Mouse (Mus musculus) lung, embryonic 16.5 days (tissue): ENCODE measurements around the gene Tuba1c. TPM values are rescaled to one million over a fixed set of nuclear protein-coding genes. Genes with fewer than 3 reads are reported as not detected.

Experiments
- ATAC-seq: fragments of 200-750 bp; cut with Nextera tagmentation; 2 replicates; pipeline ENCODE4 v1.8.0; 2017; ENCODE audit warnings: low read depth, mild to moderate bottlenecking, moderate library complexity
- H3K27ac ChIP-seq: fragments of 300-500 bp; sonication (generic); 2 replicates; pipeline ENCODE4 v1.5.1; 2014; ENCODE audit warnings: mild to moderate bottlenecking, control low read depth, low read length
- H3K27me3 ChIP-seq: fragments of 300-500 bp; sonication (generic); 2 replicates; pipeline ENCODE4 v1.6.1; 2014; ENCODE audit warnings: low read depth, low read length, mixed read lengths; ENCODE audit not compliant: control insufficient read depth, insufficient read depth
- H3K36me3 ChIP-seq: fragments of 300-500 bp; sonication (generic); 2 replicates; pipeline ENCODE4 v1.6.1; 2014; ENCODE audit warnings: low read length; ENCODE audit not compliant: control insufficient read depth, insufficient read depth
- H3K4me1 ChIP-seq: fragments of 300-500 bp; sonication (generic); replicated peaks from 2 replicates; pipeline ENCODE4 v1.6.1; 2014; ENCODE audit warnings: low read length, mixed read lengths; ENCODE audit not compliant: control insufficient read depth, insufficient read depth
- H3K4me2 ChIP-seq: fragments of 300-500 bp; sonication (generic); 2 replicates; pipeline ENCODE4 v1.6.1; 2014; ENCODE audit warnings: low read depth, low read length, control low read depth
- H3K4me3 ChIP-seq: fragments of 300-500 bp; sonication (generic); 2 replicates; pipeline ENCODE4 v1.5.1; 2014; ENCODE audit warnings: mild to moderate bottlenecking, low read length, control low read depth
- H3K9ac ChIP-seq: fragments of 300-500 bp; sonication (generic); 2 replicates; pipeline ENCODE4 v1.6.1; 2014; ENCODE audit warnings: low read length, control low read depth
- H3K9me3 ChIP-seq: fragments of 300-500 bp; sonication (generic); 2 replicates; pipeline ENCODE4 v1.6.1; 2016; ENCODE audit warnings: low read length; ENCODE audit not compliant: control insufficient read depth
- WGBS: fragments of 180-500 bp; shearing (Covaris S2); extraction: QIAGEN DNeasy Blood & Tissue Kit; methylation state at CpG from one replicate; pipeline ENCODE4 v1.1.7; 2014; 5-methylcytosine and 5-hydroxymethylcytosine counted together
- microRNA-seq: library from miRNA; unstranded; fragments of <30 nt; microRNA quantifications from one replicate; pipeline ENCODE4, GENCODE M21; 2016
- polyA plus RNA-seq: library from polyadenylated mRNA; unstranded; fragments of >200 nt; fragmentation: Nextera tagmentation; extraction: Ambion mirVana; gene quantifications from 2 replicates; pipeline ENCODE4 v1.2.1, GENCODE M21; 2015

The Tuba1c gene
- polyA plus RNA-seq, 1 experiment from 2014 or later = 226 TPM

- H3K9ac ChIP-seq = no peak overlapping the region
- 6% methylated on average over 11 of the region's 11 CpGs for WGBS
- H3K36me3 ChIP-seq = peaks cover 22% of the 10 kb centered on the region
- H3K9me3 ChIP-seq = no peaks in the 10 kb centered on the region
- H3K4me2 ChIP-seq = peak overlapping the region; percentile 17
- peaks cover 44% of the 10 kb centered on the region for H3K27me3 ChIP-seq
- peaks cover 12% of the 10 kb centered on the region for H3K4me1 ChIP-seq
- no peak overlapping the region for H3K27ac ChIP-seq
- no peak overlapping the region; the same call in 1 of the 2 replicates for H3K4me3 ChIP-seq
- no peak for ATAC-seq
Measured at GRCm38 (mm10) chr15:99083867-99084557, 54.3 kb downstream of the Tuba1c start.

DNA sequence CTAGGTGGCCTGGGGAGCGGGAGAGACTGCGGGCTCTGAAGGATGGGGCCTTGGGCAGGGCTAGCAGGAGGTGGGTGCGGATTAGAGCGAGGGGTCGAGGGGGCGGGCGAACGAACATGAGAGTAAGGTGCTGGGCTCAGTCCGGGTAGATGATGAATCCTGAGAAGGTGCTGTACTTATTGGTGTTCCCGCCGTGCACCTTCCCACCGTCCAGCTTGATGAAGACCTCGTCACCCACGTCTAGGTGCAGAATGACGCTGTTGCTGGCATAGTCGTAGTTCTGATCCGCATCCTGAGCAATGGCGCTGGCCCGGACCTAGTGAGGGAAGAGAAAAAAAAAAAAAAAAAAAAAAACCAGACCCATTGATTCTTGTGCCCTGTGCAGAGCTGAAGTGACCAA lies 54.9 kb downstream of the Tuba1c start:
- no peak for ATAC-seq
- H3K9me3 ChIP-seq = no peaks in the 10 kb centered on the region
- WGBS = 16% methylated on average over 19 of the region's 19 CpGs
- peaks cover 22% of the 10 kb centered on the region for H3K36me3 ChIP-seq
- H3K27ac ChIP-seq = no peak overlapping the region
- H3K27me3 ChIP-seq = peaks cover 50% of the 10 kb centered on the region
- no peak overlapping the region for H3K4me3 ChIP-seq
- H3K4me2 ChIP-seq = peak overlapping the region; percentile 17
- H3K4me1 ChIP-seq = peaks cover 12% of the 10 kb centered on the region
- H3K9ac ChIP-seq = no peak overlapping the region

- H3K9me3 ChIP-seq = no peaks in the 10 kb centered on the region
- no peak overlapping the region for H3K27ac ChIP-seq
- H3K9ac ChIP-seq = no peak overlapping the region
- H3K36me3 ChIP-seq = peaks cover 19% of the 10 kb centered on the region
- 81% methylated on average over 4 of the region's 4 CpGs for WGBS
- peaks cover 12% of the 10 kb centered on the region for H3K4me1 ChIP-seq
- H3K4me3 ChIP-seq = no peak overlapping the region
- peaks cover 63% of the 10 kb centered on the region for H3K27me3 ChIP-seq
- ATAC-seq = no peak
- H3K4me2 ChIP-seq = no peak overlapping the region
Measured at GRCm38 (mm10) chr15:99085997-99086396, 56.3 kb downstream of the Tuba1c start.

DNA sequence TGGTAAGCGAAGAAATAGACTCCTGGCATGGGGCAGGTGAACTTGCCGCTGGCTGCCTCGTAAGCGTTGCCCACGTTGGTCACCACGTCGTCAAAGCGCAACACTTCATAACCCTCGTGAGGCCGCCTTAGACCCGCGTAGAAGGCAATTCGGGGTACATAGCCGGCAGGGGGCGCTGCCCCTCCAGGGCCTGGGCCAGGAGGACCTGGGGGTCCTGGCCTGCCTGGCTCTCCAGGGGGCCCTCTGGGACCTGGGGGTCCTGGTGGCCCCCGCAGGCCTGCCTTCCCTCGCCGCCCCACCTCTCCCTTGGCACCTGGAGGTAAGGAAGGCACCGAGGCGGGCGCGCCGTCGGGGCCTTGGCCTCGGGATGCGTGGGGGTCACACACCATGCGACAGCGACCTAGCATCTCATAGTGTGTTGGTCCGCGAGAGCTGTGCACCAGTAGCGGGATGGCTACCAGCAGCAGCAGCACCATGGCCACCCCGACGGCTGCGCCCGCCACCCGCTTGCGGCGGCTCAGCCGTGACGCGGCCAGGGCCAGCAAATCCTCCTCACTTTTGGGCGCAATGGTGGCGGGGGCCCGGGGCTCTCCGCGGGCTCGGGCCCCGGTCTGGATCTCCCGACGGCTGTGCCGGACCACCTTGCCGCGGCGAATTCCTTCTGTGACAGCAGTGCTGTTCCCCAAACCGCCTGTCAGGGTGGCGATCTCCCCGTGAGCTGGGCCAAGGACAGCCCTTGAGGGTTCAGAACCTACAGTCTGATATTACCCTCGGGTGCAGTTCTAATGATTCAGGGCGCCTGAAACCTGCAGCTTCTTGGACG lies 57.8 kb downstream of the Tuba1c start, which contains the start of gene C1ql4:
TSS of gene C1ql4 (minus strand) at position 565 of the 823 bp plus-strand sequence.
- H3K4me3 ChIP-seq = peak within 1 kb of the TSS; percentile 33
- H3K9me3 ChIP-seq = no peaks in the 10 kb centered on the region
- peaks cover 76% of the 10 kb centered on the region for H3K27me3 ChIP-seq
- ATAC-seq = no peak
- 7% methylated on average over 60 of the region's 60 CpGs for WGBS
- no peak within 1 kb of the TSS for H3K9ac ChIP-seq
- peaks cover 8% of the 10 kb centered on the region for H3K36me3 ChIP-seq
- H3K4me2 ChIP-seq = peak within 1 kb of the TSS; percentile 51
- H3K27ac ChIP-seq = no peak within 1 kb of the TSS
- H3K4me1 ChIP-seq = peaks cover 12% of the 10 kb centered on the region

Small RNAs within 50 kb of the gene (microRNA-seq; reads per million reads assigned to microRNA genes)
- gene Mir6960 = 2.6 reads per million, percentile 6 among the genes with 10 or more reads in this experiment

Other genes starting within 250 kb of the Tuba1c start
- gene Wnt1, start 240.0 kb upstream of the Tuba1c start, polyA plus RNA-seq = not detected in 2 replicates
- gene Ddn, start 220.4 kb upstream of the Tuba1c start, polyA plus RNA-seq = not detected in 2 replicates
- 106 TPM in 2 replicates for gene Prkag1, start 198.4 kb upstream of the Tuba1c start, polyA plus RNA-seq
- 11.9 and 12.7 TPM in 2 replicates for gene Kmt2d, start 158.7 kb upstream of the Tuba1c start, polyA plus RNA-seq
- 9.4 and 12.1 TPM in 2 replicates for gene Rhebl1, start 135.4 kb upstream of the Tuba1c start, polyA plus RNA-seq
- 1.4 and 2.4 TPM in 2 replicates for gene Dhh, start 131.4 kb upstream of the Tuba1c start, polyA plus RNA-seq
- 15.7 and 17.3 TPM in 2 replicates for gene Lmbr1l, start 111.7 kb upstream of the Tuba1c start, polyA plus RNA-seq
- gene Tuba1b, start 95.3 kb upstream of the Tuba1c start, polyA plus RNA-seq = 1,812 and 1,892 TPM in 2 replicates
- not detected in 2 replicates for gene Gm49450, start 76.3 kb upstream of the Tuba1c start, polyA plus RNA-seq
- gene Tuba1a, start 76.2 kb upstream of the Tuba1c start, polyA plus RNA-seq = 870 and 906 TPM in 2 replicates
- 3.9 and 4.5 TPM in 2 replicates for gene Prph, start 25.3 kb downstream of the Tuba1c start, polyA plus RNA-seq
- gene Troap, start 44.7 kb downstream of the Tuba1c start, polyA plus RNA-seq = 39.5 and 41.1 TPM in 2 replicates
- not detected in 2 replicates for gene C1ql4, start 57.9 kb downstream of the Tuba1c start, polyA plus RNA-seq
- gene Dnajc22, start 63.3 kb downstream of the Tuba1c start, polyA plus RNA-seq = 1.6 and 2.4 TPM in 2 replicates
- gene Spats2, start 96.0 kb downstream of the Tuba1c start, polyA plus RNA-seq = 27.1 and 30.1 TPM in 2 replicates
- gene Kcnh3, start 195.0 kb downstream of the Tuba1c start, polyA plus RNA-seq = 0.69 and 0.82 TPM in 2 replicates
- 131 and 135 TPM in 2 replicates for gene Mcrs1, start 222.1 kb downstream of the Tuba1c start, polyA plus RNA-seq